Mouse (Mus musculus): ENCODE results near the gene Thsd4. TPM values are rescaled to one million over a fixed set of nuclear protein-coding genes. Genes with fewer than 3 reads are reported as not detected.

The Thsd4 gene
- total RNA-seq, 1 experiment, result 1.6 TPM

GRCm38 (mm10) chr9:60504378-60505285, 17.2 kb downstream of the Thsd4 start:
- no peak for DNase-seq (ENCODE audit: low read depth, low spot score)
- in situ Hi-C loops (cut with MboI; ENCODE audit: low sequenced_read_pairs in 2 of 2, unreplicated experiment in 2 of 2), result no loop called here
- Histone ChIP-seq H3K4me3 (ENCODE audit: insufficient read depth in 1 of 2, low read depth in 1 of 2, low read length in 2 of 2, poor library complexity in 1 of 2, severe bottlenecking in 1 of 2) (no peak overlapping the region), H3K4me1 (ENCODE audit: control insufficient read depth in 2 of 2, insufficient read depth in 2 of 2, low read length in 2 of 2, poor library complexity in 1 of 2) (no peaks in the 10 kb centered on the region), H3K9me3 (ENCODE audit: control insufficient read depth, insufficient read depth, low read depth, low read length) (no peaks in the 10 kb centered on the region), H3K36me3 (ENCODE audit: control insufficient read depth, insufficient read depth, low read length, poor library complexity, severe bottlenecking) (no peaks in the 10 kb centered on the region), H3K27ac (ENCODE audit: insufficient read depth, low read depth, low read length, poor library complexity, severe bottlenecking) (no peak overlapping the region), H3K9ac (ENCODE audit: insufficient read depth, low read depth, low read length, poor library complexity, severe bottlenecking) (no peak overlapping the region)
- no peak for TF ChIP-seq CHD2 (IDR thresholded peaks at IDR 0.05; ENCODE audit: low read depth, low read length)
- TF ChIP-seq HCFC1 (IDR thresholded peaks at IDR 0.05; ENCODE audit: borderline replicate concordance, insufficient read depth, low read length), result no peak
- no peak for TF ChIP-seq MAFK (IDR thresholded peaks at IDR 0.05; ENCODE audit: insufficient read depth, low read depth, low read length)
- no peak for TF ChIP-seq ZNF384 (IDR thresholded peaks at IDR 0.05; ENCODE audit: low read depth, low read length)
- TF ChIP-seq ZC3H11A (IDR thresholded peaks at IDR 0.05; ENCODE audit: borderline replicate concordance, low read depth, low read length), result no peak

GRCm38 (mm10) chr9:60502220-60502619, 19.6 kb downstream of the Thsd4 start:
- DNase-seq (ENCODE audit: low read depth, low spot score), result no peak
- Histone ChIP-seq H3K9ac (ENCODE audit: insufficient read depth, low read depth, low read length, poor library complexity, severe bottlenecking) (no peak overlapping the region), H3K9me3 (ENCODE audit: control insufficient read depth, insufficient read depth, low read depth, low read length) (no peaks in the 10 kb centered on the region), H3K4me3 (ENCODE audit: insufficient read depth in 1 of 2, low read depth in 1 of 2, low read length in 2 of 2, poor library complexity in 1 of 2, severe bottlenecking in 1 of 2) (no peak overlapping the region), H3K27ac (ENCODE audit: insufficient read depth, low read depth, low read length, poor library complexity, severe bottlenecking) (no peak overlapping the region), H3K36me3 (ENCODE audit: control insufficient read depth, insufficient read depth, low read length, poor library complexity, severe bottlenecking) (no peaks in the 10 kb centered on the region), H3K4me1 (ENCODE audit: control insufficient read depth in 2 of 2, insufficient read depth in 2 of 2, low read length in 2 of 2, poor library complexity in 1 of 2) (no peaks in the 10 kb centered on the region)
- TF ChIP-seq ZNF384 (IDR thresholded peaks at IDR 0.05; ENCODE audit: low read depth, low read length) (no peak), ZC3H11A (IDR thresholded peaks at IDR 0.05; ENCODE audit: borderline replicate concordance, low read depth, low read length) (no peak), HCFC1 (IDR thresholded peaks at IDR 0.05; ENCODE audit: borderline replicate concordance, insufficient read depth, low read length) (no peak)
- in situ Hi-C loops (cut with MboI; ENCODE audit: low sequenced_read_pairs in 2 of 2, unreplicated experiment in 2 of 2), result no loop called here

GRCm38 (mm10) chr9:60501504-60502179, 20.2 kb downstream of the Thsd4 start:
- no peak for DNase-seq (ENCODE audit: low read depth, low spot score)
- Histone ChIP-seq H3K36me3 (ENCODE audit: control insufficient read depth, insufficient read depth, low read length, poor library complexity, severe bottlenecking) (no peaks in the 10 kb centered on the region), H3K4me3 (ENCODE audit: insufficient read depth in 1 of 2, low read depth in 1 of 2, low read length in 2 of 2, poor library complexity in 1 of 2, severe bottlenecking in 1 of 2) (no peak overlapping the region), H3K9me3 (ENCODE audit: control insufficient read depth, insufficient read depth, low read depth, low read length) (no peaks in the 10 kb centered on the region), H3K9ac (ENCODE audit: insufficient read depth, low read depth, low read length, poor library complexity, severe bottlenecking) (no peak overlapping the region), H3K4me1 (ENCODE audit: control insufficient read depth in 2 of 2, insufficient read depth in 2 of 2, low read length in 2 of 2, poor library complexity in 1 of 2) (no peaks in the 10 kb centered on the region), H3K27ac (ENCODE audit: insufficient read depth, low read depth, low read length, poor library complexity, severe bottlenecking) (no peak overlapping the region)
- in situ Hi-C loops (cut with MboI; ENCODE audit: low sequenced_read_pairs in 2 of 2, unreplicated experiment in 2 of 2), result no loop called here
- no peak for TF ChIP-seq ZNF384 (IDR thresholded peaks at IDR 0.05; ENCODE audit: low read depth, low read length)

- Histone ChIP-seq H3K4me1 (ENCODE audit: control insufficient read depth in 2 of 2, insufficient read depth in 2 of 2, low read length in 2 of 2, poor library complexity in 1 of 2) (no peaks in the 10 kb centered on the region), H3K9ac (ENCODE audit: insufficient read depth, low read depth, low read length, poor library complexity, severe bottlenecking) (no peak overlapping the region), H3K4me3 (ENCODE audit: insufficient read depth in 1 of 2, low read depth in 1 of 2, low read length in 2 of 2, poor library complexity in 1 of 2, severe bottlenecking in 1 of 2) (no peak overlapping the region), H3K9me3 (ENCODE audit: control insufficient read depth, insufficient read depth, low read depth, low read length) (no peaks in the 10 kb centered on the region), H3K27ac (ENCODE audit: insufficient read depth, low read depth, low read length, poor library complexity, severe bottlenecking) (no peak overlapping the region), H3K36me3 (ENCODE audit: control insufficient read depth, insufficient read depth, low read length, poor library complexity, severe bottlenecking) (no peaks in the 10 kb centered on the region)
- TF ChIP-seq ZNF384 (IDR thresholded peaks at IDR 0.05; ENCODE audit: low read depth, low read length) (no peak), HCFC1 (IDR thresholded peaks at IDR 0.05; ENCODE audit: borderline replicate concordance, insufficient read depth, low read length) (no peak), MAFK (IDR thresholded peaks at IDR 0.05; ENCODE audit: insufficient read depth, low read depth, low read length) (no peak), ZC3H11A (IDR thresholded peaks at IDR 0.05; ENCODE audit: borderline replicate concordance, low read depth, low read length) (no peak), CHD2 (IDR thresholded peaks at IDR 0.05; ENCODE audit: low read depth, low read length) (no peak)
- in situ Hi-C loops (cut with MboI; ENCODE audit: low sequenced_read_pairs in 2 of 2, unreplicated experiment in 2 of 2), result no loop called here
- DNase-seq (ENCODE audit: low read depth, low spot score), result no peak
These were observed 29.4 kb downstream of the Thsd4 start for GRCm38 (mm10) chr9:60492275-60492974.
